Mouse (Mus musculus): Measurements from ENCODE around the gene Srsf6.
A peak's percentile ranks its signal among the peaks of the same experiment; 100 is the strongest.

Gene Srsf6

GRCm38 (mm10) chr2:162934421-162934820 is 3.1 kb downstream of the Srsf6 start:
- DNase-seq, result no peak

DNA sequence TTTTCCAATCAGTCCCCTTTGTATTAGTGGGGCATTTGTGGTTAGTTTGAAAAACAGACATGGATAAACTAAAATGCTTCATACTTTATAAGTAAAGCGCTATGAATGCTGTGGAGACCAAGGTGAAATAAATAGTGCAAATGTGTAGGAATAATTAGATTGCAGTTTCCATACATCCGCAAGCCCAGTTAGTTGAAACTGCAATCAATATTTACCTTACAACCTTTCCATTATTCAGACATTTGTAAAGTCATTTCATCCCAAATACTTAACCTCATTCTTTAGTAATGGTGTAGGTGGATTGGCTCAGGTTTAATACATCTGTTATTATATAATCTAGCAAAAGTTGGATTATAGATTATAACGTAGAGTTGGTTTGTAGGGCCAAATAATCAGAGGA is 4.4 kb downstream of the Srsf6 start:
- no peak for DNase-seq

GRCm38 (mm10) chr2:162939562-162939961 is 8.2 kb downstream of the Srsf6 start:
- no peak for DNase-seq

GRCm38 (mm10) chr2:162943148-162943846 is 12.0 kb downstream of the Srsf6 start, which contains the start of gene L3mbtl1:
TSS of gene L3mbtl1 (plus strand) at chr2:162943472.
- DNase-seq, result peak; percentile 43

GRCm38 (mm10) chr2:162943931-162944330 is 12.6 kb downstream of the Srsf6 start:
- DNase-seq, result no peak

- no peak for DNase-seq
These were observed 15.6 kb downstream of the Srsf6 start for GRCm38 (mm10) chr2:162946964-162947363.

DNA sequence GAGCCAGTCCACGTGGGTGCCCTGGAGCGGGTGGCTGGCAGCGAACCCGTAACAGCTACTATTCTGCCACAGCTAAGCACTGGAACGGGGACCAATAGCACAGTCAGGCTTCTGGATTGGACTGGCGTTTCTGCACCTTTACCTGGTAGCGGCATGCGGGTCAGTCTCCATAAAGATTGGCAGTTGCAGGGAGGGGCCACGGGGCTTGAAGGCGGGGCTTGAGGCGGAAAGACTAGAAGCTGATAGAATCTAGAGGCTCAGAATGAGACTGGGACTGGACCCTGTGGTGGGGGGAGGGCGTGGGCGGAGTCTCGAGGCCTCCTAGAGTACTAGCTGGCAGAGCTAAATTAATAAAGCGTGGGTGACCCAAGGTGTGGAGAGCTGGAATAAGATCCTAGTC is 16.4 kb downstream of the Srsf6 start:
- no peak for DNase-seq

GRCm38 (mm10) chr2:162948221-162948620 is 16.9 kb downstream of the Srsf6 start:
- no peak for DNase-seq

GRCm38 (mm10) chr2:162950776-162951175 is 19.4 kb downstream of the Srsf6 start:
- DNase-seq, result no peak

DNA sequence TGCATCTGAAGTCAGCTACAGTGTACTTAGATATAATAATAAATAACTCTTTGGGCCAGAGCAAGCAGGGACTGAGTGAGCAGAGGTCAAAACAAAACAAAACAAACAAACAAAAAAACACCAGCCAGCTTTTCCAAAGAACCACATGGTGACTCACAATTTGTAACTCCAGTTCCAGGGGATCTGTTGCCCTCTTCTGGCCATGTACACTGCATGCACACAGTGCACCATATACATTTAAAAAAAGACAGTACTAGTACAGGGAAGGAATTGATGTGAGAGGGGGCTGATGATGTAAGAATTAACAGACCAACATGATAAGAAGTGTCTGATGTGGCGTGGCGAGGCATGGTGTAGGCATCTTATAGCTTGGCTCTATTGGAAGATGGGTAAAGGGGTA is 25.5 kb downstream of the Srsf6 start:
- no peak for DNase-seq

- DNase-seq, result no peak
These were observed 30.0 kb downstream of the Srsf6 start for GRCm38 (mm10) chr2:162961321-162961720.

DNA sequence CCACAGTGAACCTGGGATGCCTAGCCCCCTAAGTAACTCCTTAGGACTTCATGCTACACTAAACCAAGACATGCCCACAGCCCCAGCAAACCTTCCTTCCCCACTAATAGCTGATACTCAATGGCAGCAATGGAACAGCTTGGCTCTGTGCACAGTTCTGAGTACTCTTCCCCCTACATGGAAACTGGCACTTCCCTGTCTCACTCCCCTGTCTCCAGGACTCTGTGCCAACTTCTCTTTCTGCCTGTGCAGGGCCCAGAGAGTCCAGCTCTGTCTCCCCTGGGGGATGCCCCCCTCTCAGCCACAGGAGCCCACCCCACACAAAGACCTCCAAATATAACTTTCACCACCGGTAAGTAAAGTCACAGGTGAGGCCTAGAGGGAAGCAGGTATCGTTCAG is 35.4 kb downstream of the Srsf6 start:
- DNase-seq, result no peak

DNA sequence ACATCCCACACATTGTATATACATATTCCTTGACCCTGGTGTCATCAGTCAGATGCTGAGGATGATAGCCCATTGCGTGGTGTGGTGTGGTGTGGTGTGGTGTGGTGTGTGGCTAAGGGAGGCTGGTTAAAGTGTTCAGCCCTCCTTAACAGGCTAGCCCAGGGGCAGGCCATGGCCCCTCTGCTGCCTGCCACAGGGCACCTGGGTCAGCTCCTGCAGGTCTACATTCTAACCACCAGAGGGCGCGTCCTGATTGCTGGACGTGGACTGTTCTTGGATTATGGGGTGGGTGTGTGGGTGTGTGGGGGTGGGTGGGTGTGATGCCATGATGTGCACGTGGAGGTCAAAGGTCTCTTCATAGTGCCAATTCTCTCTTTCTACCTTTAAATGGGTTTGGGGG is 37.0 kb downstream of the Srsf6 start:
- no peak for DNase-seq

DNA sequence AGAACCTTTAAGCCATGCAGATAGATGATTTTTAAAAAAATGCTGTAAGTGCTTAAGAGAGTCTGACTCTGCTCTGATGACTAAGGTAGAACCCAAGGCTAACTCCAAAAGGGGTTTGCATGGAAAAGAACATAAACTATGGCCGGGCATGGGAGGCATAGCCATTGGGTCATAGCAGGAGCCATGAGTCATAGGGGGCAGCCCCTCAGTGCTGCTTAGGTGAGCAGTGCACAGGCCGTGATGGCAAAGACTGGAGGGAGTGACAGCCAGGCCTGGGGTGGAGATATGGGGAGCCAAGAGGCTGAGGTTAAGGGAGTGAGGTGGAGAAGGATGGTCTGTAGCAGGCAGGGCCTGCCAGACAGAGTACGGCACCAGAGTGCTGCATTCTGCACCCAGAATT is 37.8 kb downstream of the Srsf6 start:
- DNase-seq, result no peak

- no peak for DNase-seq
These were observed 39.6 kb downstream of the Srsf6 start for GRCm38 (mm10) chr2:162970896-162971295.

DNA sequence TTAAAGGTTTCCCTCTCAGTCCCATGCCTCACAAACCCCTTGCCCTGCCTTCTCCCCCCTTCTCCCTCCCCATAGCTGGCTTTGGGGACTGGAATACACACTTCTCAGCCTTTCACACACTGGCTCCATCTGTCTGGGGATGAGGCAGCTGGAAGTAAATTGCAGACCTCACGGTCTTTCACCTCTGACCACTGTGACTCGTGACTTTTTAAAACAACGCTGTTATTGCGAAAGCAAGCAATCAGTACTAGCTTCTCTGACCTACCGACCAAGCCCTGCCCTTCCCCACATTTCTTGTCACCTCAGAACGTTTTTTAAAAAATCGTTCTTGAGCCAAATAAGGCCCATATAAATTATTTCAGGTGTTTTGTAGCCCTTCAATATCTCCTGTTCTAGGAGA is 41.4 kb downstream of the Srsf6 start:
- no peak for DNase-seq

DNA sequence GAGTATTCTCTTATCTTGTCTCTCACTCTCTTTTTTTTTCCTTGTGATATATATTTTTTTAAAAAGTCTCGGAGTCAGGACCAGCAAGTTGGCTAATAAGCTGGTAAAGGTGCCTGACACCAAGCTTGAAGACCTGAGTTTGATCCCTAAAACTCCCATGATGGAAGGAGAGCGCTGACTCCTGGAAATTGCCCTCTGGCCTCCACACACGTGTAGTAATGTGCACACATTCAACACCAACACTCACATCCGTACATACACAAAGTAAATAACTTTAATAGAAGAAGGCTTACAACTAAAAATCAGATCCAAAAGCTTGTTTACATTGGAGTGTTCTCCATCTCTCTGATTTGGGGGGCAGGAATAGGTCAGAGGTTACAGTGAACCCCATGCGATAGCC is 41.9 kb downstream of the Srsf6 start:
- no peak for DNase-seq

GRCm38 (mm10) chr2:162973637-162974036 is 42.3 kb downstream of the Srsf6 start:
- no peak for DNase-seq

GRCm38 (mm10) chr2:162975157-162975775 is 43.9 kb downstream of the Srsf6 start:
- DNase-seq, result no peak

GRCm38 (mm10) chr2:162976001-162976400 is 44.7 kb downstream of the Srsf6 start:
- no peak for DNase-seq

DNA sequence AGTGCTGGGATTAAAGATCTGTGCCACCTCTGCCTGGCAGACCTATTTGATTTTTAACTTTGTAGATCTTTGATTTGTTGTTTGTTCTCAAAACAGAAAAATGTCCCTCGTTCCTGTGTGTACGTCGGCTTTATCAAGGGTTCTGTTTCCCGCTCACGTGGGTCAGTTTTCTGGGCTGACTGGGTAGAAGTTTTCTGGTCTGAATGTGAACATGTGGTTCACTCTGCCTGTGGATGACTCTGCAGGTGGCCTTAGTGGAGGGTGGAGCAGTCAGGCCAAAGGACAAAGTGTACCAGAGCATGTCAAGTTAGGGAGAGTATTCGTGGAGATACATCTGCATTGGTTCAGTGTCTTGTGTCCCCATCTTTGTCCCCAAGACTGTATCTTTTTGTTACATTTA is 53.1 kb downstream of the Srsf6 start:
- DNase-seq, result no peak

DNA sequence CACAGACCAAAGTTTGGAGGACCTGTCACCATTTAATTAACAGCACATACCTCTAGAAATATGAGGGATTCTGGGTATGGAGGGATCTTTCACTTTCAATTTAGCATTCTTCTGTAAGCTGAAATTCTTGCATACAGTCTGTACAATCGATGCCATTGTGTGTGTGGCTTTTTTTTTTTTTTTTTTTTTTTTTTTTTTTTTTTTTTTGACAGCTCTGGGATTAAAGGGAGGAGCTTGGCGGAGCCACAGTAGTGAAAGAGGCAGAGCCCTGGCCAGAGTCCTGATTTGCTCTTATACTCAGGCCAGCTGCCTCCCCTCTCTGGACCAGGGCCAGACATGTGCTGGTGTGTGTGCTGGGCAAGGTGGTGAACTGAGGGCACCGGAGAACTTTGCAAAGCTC is 54.6 kb downstream of the Srsf6 start:
- DNase-seq, result no peak
